Mouse (Mus musculus): ENCODE data around the gene Cbln4.

- TF ChIP-seq EP300 (IDR thresholded peaks at IDR 0.05) (no peak), CTCF (IDR thresholded peaks at IDR 0.05) (no peak)
These were observed 37.3 kb downstream of the Cbln4 start for GRCm38 (mm10) chr2:172005970-172006369.
